Mouse (Mus musculus) brain, adult 2 months (tissue): ENCODE measurements around the gene AC170998.1.
A peak's percentile ranks its signal among the peaks of the same experiment; 100 is the strongest.

Experiments
- DNase-seq: peaks from one replicate; pipeline ENCODE4 v3.0.0; 2011; ENCODE audit warnings: low read depth, low spot score

AC170998.1 gene

DNA sequence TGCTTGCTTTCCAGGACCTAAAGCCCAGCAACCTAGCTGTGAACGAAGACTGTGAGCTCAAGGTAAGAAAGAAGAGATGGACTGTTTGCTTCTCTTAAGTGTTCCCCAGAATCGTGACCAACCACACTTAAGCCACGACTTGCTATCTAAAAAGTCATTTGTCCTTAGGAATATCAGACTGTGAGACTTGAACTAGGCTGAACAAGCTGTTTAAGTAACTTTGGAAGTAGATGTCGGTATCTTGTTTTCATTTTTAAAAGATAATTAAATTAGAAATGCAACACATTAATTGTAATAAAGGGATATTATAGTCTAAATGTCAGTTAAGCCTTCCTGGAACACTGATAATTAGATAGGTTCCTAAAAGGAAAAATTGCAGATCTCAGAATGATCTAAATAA lies at the start of gene AC170998.1:
Gene AC170998.1 (plus strand): TSS at position 301 of the 400 bp plus-strand sequence.
- no peak for DNase-seq

DNA sequence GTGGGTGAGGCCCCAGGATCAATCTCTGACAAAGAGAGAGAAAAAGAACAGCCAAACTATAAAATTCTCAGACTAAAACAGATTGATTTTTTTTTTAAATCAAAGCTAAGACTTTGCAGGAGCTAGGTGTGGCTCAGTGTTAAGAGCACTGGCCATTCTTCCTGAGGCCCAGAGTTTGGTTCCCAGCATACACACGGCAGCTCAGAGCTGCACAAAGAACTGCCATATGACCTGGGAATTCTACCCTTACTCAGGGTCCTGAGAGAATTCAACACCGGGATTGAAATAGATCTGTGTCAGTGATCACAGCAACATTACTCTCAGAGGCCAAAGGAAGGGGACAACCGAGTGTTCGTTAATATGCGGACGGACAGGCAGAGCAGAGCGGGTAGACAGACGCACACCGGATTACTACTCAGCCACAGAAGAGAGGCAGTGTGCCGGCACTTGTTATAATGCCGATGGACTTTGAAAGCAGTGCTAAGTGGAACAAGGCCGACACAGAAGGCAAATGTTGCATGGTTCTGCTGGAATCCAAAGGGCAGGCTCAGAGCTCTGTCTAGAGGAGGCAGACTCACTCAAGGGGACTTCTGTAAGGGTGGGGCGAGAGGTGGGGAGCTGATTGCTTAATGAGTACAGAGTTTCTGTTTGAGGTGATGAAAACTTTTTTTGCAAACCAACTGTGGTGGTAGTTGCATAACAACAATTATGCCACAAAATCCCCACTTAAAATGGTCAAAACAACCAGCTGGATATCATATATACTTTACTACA lies 43.4 kb upstream of the AC170998.1 start:
- no peak for DNase-seq

DNA sequence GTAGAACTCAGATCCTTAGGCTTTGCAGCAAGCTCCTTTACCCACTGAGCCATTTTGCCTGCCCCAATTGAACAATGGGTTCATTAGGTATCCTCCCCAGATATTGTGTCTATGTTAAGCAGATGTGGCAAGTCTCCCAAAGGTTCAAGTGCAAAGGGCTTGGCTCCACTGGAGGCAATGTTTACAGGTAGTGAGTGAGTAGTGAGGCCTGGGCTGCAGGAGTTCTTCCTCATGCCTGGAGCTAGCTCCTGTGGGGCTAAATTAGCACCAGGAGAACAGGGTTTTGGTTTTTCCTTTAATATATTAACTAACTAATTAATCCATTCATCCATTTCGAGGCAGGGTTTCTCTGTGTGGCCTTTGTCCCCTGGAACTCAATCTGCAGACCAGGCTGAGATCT lies 42.3 kb upstream of the AC170998.1 start:
- DNase-seq, result no peak

DNA sequence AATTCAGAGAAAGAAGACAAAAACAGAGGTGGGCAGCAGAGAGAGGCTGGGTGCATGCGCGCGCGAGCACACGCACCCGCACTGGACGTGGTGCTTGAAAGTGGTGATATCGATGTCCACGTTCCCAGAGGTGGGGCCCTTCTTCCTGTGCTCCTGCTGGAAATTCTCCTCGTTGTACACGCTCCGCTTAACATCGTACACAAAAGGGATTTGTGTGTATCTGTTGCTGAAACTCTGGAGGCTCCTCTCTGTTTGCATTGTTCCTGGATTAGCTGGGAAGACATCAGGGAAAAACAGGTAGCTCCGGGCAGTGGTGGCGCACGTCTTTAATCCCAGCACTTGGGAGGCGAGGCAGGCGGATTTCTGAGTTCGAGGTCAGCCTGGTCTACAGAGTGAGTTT lies 41.3 kb upstream of the AC170998.1 start:
- DNase-seq, result no peak

DNA sequence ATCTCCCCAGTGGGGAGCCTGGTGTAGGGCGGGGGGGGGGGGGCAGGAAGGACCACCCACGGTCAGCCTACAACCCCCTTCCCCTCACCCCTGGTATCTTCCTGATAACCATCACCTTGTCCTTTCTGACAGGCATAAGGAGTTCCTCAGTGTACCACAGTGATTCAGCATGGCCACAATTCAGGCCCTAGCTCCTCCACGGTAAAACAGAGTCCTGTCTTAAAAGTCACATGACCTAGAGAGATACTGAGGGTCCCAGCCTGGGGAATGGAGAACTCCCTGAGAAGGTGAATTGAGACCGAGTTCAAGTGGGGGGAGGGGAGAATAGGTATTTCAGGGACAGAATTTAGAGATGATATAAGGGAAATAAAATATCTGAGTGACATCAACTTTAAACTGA lies 38.5 kb upstream of the AC170998.1 start:
- no peak for DNase-seq

DNA sequence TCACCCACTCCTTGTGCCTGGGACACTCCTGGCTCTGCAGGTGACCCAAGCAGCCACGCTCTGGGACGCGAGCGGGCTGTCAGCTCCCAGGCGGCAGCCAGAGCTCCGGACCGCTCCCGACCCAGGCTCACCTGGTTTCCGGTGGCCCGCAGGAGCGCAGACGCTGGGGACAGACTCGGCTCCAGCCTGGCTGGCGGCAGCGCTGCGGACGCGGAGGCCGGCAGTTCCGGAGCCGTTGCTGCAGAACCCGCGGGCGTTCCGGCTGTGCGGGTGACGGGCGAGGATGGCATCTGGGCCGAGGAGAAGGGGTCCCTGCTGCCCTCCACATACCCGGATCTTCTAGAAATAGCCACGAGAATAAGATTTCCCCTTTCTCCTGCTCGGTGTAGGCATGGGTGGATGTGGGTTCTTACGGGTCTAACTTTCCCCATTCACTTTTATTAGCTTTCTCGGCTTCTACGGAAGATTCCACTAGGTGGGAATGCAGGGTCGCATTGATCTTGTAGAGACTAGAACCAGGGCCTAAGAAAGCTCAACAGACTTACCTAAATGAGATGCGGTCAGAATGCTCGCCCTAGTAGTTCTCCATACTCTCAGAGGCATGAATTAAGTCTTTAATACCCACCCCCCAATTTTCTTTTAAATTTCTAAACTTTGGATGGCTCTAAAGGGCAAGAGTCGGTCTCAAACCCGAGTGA lies 36.1 kb upstream of the AC170998.1 start, which contains the start of gene Slc26a8:
Gene Slc26a8 (minus strand): TSS at position 648 of the 698 bp plus-strand sequence.
- DNase-seq, result peak; percentile 60

DNA sequence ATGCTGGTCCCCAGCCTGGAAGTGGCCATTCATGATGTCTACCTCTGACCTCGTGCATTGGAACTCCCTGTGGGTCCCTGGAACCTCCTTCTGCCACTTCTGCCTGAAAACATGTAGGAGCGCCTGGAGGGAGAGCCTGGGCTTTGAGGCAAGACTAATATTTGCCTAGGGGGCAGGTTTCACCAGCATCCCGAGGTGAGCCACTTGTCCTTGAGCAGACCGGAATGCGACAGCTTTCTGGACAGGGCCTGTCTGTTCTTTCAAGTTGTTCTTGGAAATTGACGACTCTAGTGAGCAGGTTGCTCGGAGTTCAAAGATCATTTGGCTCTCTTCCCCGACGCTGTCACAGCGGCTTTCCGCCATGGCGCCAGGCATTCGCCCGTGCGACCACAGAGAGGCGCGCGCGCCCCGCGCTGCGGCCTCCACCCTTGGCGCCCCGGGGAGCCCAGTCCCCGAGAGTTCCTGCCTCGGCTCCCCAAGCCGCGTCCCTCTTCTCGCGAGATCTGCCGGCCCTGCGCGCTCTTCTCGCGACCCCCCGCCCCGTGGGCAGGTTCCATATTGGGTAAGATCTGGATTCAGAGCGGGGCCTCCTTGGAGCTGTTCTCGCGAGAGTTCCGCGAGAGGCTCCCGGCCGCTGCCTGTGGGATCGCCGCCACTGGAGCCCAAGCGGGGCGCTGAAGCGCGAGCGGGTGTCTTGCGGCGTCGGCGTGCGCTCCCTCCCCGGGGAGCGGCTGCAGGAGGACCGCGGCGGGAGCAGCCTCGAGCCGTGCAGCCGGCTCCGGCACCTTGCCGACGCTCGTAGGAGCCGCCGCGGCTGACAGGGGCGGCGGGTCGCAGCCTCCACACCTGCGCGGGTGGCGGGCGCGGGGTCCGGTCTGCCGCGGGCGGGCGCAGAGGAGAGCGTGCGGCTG lies 34.9 kb upstream of the AC170998.1 start, which contains the start of gene Mapk14:
Gene Mapk14 (plus strand): TSS at position 554 of the 911 bp plus-strand sequence.
- DNase-seq, result peak; percentile 99

DNA sequence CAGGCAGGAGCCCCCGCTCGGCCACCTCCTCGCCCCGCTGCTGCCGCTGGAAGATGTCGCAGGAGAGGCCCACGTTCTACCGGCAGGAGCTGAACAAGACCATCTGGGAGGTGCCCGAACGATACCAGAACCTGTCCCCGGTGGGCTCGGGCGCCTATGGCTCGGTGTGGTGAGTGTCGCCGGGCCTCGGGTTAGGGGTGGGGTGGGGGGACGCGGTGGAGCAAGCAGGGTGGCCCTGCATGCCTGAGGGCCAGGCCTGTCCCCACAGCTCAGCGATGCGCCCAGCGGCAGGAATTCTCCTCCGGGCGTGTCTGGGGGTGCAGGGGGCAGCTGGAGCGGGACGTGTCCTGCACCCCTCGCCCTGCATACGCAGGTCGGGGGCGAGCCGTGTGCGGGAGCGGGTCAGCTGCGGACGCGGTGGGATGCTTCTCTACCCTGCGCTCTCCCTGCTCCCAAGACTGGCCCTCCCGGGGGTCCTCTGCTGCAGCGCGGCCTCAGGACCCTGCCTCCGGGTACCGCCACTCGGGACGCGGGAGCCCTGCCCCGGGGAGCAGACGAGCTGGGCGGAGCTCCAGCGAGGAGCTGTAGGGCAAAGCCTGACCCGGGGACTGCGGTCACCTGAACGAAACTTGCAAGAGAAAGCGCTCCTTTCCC lies 34.1 kb upstream of the AC170998.1 start:
- DNase-seq, result no peak

DNA sequence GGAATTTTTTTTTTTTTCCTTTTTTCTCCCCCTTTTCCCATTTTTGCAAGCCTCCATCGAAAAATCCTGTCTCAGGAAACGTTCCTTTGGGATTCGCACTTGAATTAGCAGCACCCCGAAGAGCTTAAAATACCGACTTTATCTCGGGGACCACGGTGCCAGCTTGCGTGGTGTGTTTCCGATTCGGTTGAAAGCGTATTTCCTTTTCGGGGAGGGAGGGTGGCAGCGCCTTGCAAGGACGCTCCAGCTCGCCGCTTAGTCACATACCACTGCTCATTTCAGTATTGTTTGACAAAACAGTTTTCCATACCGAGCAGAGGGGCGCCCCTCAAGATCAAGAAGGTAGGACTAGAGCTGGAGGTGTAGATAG lies 33.6 kb upstream of the AC170998.1 start:
- DNase-seq, result peak; percentile 89

DNA sequence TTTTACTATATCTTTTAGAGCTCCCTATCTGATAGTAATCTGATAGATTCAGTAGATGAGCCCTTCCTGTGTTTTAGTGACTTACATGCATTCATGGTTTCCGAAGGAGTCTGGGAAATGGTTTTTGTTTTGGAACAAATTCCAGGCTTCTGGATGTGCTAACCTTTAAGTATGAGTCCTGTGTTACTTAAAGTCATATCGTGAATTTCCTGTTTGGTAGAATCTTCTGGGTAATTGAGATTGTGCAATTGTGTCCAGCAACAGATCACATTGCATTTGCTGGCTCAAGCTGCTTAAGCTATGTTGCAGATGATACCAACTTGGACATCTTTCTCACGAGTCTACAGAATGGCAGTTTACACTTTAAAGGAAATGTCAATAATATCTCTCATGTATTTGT lies 32.8 kb upstream of the AC170998.1 start:
- no peak for DNase-seq

DNA sequence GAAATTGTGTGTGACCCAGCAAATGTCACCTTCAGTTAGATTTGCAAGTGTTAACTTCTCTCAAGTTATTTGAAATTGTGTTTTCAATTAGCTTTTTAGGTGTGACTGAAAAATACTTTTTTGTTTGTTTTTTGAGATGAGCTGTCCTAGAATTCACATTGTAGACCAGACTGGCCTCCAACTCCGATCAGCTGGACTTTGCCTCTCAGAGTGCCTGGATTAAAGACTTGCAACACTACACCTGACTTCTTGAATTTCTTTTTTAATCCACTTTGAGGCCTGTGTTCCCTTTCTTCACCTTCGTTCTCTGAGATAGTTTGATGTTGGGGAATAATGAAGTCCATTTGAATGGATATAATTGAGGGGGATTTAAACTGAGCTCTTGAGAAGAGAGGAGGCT lies 31.8 kb upstream of the AC170998.1 start:
- DNase-seq, result no peak

DNA sequence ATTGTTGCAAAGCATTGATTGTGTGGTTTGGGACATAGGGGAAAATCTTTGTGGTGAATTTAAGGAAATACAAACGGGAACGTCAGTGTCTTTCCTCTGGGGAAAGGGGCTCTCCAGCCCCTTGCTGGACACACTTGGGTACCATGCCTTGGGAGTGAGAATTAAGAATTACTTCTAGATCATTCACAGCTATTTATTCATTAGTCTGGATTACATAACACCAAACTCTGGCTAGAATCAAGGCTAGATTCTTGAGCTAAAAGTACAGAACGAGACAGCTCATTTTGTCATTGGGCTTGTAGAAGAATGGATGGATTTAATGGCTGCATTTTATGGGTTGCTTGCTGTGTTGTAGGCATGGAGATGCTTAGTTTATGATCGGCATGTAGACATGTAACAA lies 31.1 kb upstream of the AC170998.1 start:
- DNase-seq, result no peak

DNA sequence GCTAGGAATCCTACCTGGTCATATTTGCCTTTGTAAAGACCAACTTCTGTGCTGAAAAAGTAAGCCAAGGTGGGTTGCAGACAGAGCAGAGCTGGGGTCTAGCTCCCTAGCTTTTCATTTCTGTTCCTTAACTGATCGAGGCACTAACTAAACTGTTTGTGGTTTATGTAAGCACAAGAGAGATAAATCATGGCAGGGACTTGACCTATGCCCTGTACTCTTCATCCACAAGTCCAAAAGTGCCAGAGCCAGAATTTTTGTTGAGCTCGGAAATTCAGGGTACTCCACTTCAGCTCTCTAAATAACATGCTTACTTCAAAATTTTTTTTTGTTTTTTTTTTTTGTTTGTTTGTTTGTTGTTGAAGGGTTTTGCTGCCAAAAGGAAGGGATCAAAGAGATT lies 29.2 kb upstream of the AC170998.1 start:
- no peak for DNase-seq

DNA sequence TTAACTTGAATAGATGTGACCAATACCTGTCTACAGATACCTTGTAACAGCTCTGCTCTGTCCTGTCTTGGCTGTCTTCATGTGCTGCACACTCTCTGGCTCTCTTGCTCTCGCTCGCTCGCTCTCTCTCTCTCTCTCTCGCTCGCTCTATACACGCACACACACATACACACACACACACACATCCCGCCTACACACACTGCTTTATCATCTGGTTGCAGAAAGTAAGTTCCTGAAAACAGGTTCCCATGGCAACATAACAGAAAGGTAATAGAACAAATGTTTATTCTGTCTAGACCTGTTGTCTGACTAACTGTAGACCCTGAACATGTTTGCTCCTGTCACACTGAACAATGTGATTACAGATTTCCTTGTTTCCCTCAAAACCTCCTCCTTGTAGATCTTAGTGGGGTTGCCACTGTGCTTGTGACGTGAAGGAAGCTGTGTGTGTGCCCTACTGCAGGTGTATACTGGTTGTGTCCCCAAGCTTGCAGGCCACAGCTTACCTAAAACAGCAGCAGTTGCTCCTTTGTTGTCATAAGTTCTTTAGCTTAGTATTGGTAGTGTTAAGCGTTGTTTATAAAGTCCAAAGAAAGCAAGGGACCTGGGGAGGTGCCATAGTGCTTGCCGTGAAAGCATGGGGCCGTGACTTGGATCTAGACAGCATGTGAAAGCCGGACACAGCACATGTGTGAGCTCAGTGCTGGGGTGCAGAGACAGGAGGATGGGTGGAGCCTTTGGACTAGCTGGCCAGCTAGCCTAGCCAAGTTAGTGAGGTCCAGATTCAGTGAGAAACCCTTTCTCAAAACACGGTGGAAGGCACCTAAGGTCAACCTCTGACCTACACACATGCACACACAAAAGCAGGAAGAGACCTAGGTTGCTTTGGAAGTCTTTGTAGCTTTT lies 28.3 kb upstream of the AC170998.1 start:
- peak; percentile 83 for DNase-seq

DNA sequence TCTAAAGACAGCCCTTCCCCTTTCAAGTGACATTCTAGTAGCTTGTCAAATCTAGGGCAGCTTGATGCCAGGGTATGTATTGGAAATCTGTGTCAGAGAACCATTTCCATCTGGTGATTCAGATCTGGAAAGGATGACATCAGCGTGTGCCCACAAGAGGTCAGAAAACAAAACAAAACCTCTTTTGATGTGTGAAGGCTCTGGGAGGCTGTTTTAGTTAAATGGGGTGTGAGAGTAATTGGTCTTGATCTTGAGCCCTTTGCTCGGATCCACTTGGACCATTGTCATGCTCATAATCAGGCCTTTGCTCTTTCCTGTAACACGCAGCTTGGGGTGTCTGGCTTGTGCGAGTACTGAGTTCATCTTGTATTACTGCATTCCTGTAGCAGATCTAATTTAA lies 27.6 kb upstream of the AC170998.1 start:
- peak; percentile 87 for DNase-seq

DNA sequence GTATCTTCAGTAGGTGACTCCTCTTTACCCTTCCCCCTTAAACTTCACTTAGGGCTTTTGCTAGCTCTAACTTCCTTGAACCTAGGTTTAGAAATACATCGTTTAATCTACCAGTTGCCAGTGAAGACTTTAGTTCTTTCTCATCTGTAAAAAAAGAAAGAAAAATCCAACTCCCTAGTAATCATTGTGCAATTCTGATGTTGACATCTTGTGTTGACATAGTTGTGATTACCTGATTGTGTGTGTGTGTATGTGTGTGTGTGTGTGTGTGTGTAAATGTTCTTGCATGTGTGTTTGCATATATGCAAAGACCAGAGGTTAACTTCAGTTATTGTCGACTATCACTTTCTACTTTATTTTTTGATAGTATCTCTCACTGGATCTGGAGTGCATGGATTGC lies 27.2 kb upstream of the AC170998.1 start:
- no peak for DNase-seq

DNA sequence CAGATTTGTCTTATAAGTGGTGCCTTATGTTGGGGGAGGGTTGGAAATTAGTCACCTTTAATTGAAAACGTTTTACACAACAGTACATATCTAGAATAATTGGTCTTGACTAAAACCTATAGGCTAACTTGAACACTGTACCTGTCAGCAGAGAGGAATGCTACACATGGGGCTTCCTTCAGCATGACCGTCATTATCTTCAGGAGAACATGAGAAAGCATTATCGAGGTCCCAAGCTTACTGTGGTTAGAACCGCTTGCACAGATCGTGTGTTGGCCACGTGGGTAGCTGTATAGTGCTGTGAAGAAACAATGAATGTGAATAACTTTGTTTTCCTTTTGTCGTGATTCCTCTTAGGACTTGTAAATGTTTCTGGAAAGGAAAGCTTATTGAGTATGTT lies 26.1 kb upstream of the AC170998.1 start:
- no peak for DNase-seq

DNA sequence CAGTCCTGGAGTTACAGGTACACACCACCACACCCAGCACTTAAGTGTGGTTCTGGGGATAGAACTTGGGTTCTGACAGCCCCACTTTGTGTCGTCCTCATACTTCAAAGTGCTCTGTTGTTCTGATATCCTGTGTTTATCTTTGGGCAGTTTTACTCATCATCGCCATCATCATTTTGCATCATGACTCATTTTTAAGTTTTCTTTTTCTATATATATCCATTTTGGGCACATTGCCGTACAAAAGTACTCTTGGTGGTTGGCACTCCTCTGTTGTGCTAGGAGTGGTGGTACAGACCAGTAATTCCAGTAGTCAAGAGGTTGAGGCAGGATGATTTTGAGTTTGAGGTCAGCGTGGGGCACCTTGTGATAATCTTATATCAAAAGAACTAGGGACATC lies 24.7 kb upstream of the AC170998.1 start:
- no peak for DNase-seq

DNA sequence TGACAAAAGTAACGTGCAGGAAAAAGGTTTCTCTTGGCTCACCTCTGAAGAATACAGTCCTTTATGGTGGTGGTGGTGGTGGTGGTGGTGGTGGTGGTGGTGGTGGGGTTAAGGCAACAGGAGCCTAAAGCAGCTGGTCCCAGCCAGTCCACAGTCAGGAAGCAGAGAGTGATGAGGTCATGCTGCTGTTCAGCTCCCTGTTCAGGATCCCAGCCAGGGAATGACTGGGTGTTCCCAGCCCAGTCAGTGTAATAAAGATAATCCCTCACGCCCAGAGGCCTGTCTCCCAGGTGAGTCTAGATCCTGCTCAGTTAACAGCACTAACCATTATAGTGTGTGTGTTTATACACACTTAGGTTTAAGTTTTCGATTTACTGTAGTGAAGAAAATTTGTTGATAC lies 24.1 kb upstream of the AC170998.1 start:
- no peak for DNase-seq

DNA sequence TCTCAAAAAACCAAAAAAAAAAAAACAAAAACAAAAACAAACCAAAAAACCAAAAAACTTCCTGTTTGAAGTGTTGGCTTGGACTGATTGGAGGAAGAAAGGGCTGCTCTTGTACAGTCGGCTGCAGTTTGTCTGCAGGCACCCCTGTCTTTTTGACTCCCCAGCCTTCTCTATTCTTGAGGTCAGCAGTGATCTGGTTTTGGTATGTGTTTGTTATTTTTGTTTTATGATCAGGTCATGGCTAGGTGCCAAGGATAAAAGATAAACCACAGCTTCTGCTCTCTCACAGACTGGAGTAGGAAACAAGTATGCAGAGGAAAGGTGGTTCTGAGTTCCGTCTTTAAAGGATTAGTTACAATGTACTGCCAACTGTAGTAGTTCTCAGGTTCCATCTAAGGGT lies 23.2 kb upstream of the AC170998.1 start:
- no peak for DNase-seq

DNA sequence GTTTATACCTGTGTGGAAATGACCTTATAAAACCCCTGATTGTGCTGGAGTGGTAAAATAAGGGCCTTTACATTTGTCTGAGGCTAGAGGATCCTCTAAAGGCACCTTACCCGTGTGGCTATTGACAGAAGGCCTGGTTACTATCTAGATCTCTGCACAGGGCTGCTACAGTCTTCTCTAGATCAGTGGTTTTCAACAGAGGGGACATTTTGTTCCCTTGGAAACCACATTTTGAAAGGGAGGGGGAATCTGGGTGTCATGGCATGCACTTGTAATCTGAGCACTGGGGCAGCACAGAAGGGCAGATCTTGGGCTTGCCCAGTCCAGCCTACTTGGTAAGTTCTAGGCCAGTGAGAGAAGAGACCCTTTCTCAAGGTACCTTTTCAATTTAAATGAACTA lies 19.2 kb upstream of the AC170998.1 start:
- no peak for DNase-seq
